Mouse (Mus musculus): ENCODE measurements around the gene Myom3. TPM values are rescaled to one million over a fixed set of nuclear protein-coding genes. Genes with fewer than 3 reads are reported as not detected.

Gene Myom3
- polyA plus RNA-seq, 1 experiment, result 0.26 TPM

DNA sequence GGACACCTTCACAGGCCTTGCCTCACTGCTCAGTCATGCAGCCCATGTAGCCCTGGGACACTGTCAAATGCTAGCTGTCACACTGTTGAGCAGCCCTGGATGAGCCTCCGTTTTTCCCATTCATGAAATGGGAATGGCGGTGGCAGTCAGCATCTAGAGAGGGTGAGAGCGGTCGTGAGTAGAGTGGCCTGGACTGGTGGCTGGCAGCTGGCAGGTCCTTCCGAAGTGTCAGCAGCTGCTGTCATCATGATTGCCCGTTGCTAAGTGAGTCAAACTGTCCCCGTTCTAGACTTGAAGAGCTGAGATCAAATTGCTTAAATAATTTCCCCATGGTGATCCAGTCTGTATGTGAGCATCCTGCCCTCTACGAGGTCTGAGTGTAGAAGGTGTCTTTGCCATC is 28.6 kb upstream of the Myom3 start:
- no peak overlapping the region for H3K4me3 ChIP-seq (replicated peaks; ENCODE audit: insufficient read depth, low read depth, low read length)
- peaks cover 18% of the 10 kb centered on the region for H3K4me1 ChIP-seq (ENCODE audit: control insufficient read depth, insufficient read depth, low read length)
- no peak for TF ChIP-seq CTCF (IDR thresholded peaks at IDR 0.05; ENCODE audit: borderline replicate concordance, insufficient read depth, low read depth, low read length)
- no peak for TF ChIP-seq POLR2A (IDR thresholded peaks at IDR 0.05; ENCODE audit: borderline replicate concordance, insufficient read depth, low read length)
- WGBS, result 73% methylated on average over 8 of the region's 8 CpGs
- no peaks in the 10 kb centered on the region for H3K27me3 ChIP-seq (ENCODE audit: control insufficient read depth, insufficient read depth, low read length)
- no peak for DNase-seq
- H3K27ac ChIP-seq (ENCODE audit: insufficient read depth, low read length), result no peak overlapping the region

- no peak overlapping the region for H3K27ac ChIP-seq (ENCODE audit: insufficient read depth, low read length)
- WGBS, result 94% methylated on average over 14 of the region's 14 CpGs
- H3K27me3 ChIP-seq (ENCODE audit: control insufficient read depth, insufficient read depth, low read length), result no peaks in the 10 kb centered on the region
- no peak for DNase-seq
- TF ChIP-seq CTCF (IDR thresholded peaks at IDR 0.05; ENCODE audit: borderline replicate concordance, insufficient read depth, low read depth, low read length) (no peak), POLR2A (IDR thresholded peaks at IDR 0.05; ENCODE audit: borderline replicate concordance, insufficient read depth, low read length) (no peak)
- H3K4me3 ChIP-seq (replicated peaks; ENCODE audit: insufficient read depth, low read depth, low read length), result no peak overlapping the region
- peaks cover 16% of the 10 kb centered on the region for H3K4me1 ChIP-seq (ENCODE audit: control insufficient read depth, insufficient read depth, low read length)
These were observed 25.6 kb upstream of the Myom3 start for GRCm38 (mm10) chr4:135733901-135734300.

DNA sequence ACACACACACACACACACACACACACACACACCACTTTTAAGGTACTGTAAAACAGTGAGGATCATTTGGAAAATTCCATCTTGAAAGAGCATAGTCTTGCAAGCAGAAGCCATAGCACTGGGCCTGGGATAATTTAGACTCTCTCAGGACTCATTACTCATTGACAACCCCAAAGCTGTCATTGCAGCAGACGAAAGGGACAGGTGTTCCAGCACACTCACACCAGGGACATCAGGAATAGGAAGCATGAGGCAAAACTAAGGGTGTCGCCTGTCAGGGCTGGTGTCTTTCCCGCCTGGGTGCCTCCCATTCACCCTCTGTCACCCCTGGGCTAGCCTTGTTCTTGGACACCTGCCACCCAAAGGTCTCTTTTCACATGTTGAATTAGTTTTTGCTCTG is 22.6 kb upstream of the Myom3 start:
- H3K27me3 ChIP-seq (ENCODE audit: control insufficient read depth, insufficient read depth, low read length), result no peaks in the 10 kb centered on the region
- 88% methylated on average over 3 of the region's 3 CpGs for WGBS
- H3K4me1 ChIP-seq (ENCODE audit: control insufficient read depth, insufficient read depth, low read length), result peaks cover 6% of the 10 kb centered on the region
- TF ChIP-seq POLR2A (IDR thresholded peaks at IDR 0.05; ENCODE audit: borderline replicate concordance, insufficient read depth, low read length) (no peak), CTCF (IDR thresholded peaks at IDR 0.05; ENCODE audit: borderline replicate concordance, insufficient read depth, low read depth, low read length) (no peak)
- H3K27ac ChIP-seq (ENCODE audit: insufficient read depth, low read length), result no peak overlapping the region
- H3K4me3 ChIP-seq (replicated peaks; ENCODE audit: insufficient read depth, low read depth, low read length), result no peak overlapping the region
- no peak for DNase-seq

DNA sequence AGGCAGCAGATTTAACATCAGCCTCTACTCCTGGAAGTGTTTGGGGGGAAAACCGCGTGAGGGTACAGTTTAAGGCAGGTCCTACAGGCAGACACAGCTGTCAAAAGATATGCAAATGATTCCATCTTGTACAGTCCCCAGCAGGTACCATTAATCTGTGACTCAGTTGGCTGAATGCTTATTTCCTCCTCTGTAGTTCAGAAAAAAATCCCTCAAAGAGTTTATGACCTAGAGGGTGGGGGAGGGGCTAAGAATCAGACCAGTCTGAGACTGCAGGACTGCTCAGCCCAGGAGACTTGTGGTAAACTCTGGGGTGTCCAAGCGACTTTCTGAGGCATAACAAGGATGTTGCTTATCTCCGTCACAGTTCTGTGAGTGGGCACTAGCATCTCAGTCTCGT is 21.3 kb upstream of the Myom3 start:
- no peak for TF ChIP-seq POLR2A (IDR thresholded peaks at IDR 0.05; ENCODE audit: borderline replicate concordance, insufficient read depth, low read length)
- TF ChIP-seq CTCF (IDR thresholded peaks at IDR 0.05; ENCODE audit: borderline replicate concordance, insufficient read depth, low read depth, low read length), result no peak
- no peak for DNase-seq
- 83% methylated on average over 5 of the region's 5 CpGs for WGBS
- Histone ChIP-seq H3K27ac (ENCODE audit: insufficient read depth, low read length) (no peak overlapping the region), H3K27me3 (ENCODE audit: control insufficient read depth, insufficient read depth, low read length) (no peaks in the 10 kb centered on the region), H3K4me1 (ENCODE audit: control insufficient read depth, insufficient read depth, low read length) (peaks cover 6% of the 10 kb centered on the region), H3K4me3 (replicated peaks; ENCODE audit: insufficient read depth, low read depth, low read length) (no peak overlapping the region)

- no peak for DNase-seq
- no peak for TF ChIP-seq CTCF (IDR thresholded peaks at IDR 0.05; ENCODE audit: borderline replicate concordance, insufficient read depth, low read depth, low read length)
- TF ChIP-seq POLR2A (IDR thresholded peaks at IDR 0.05; ENCODE audit: borderline replicate concordance, insufficient read depth, low read length), result no peak
- WGBS, result 84% methylated on average over 7 of the region's 7 CpGs
- Histone ChIP-seq H3K27ac (ENCODE audit: insufficient read depth, low read length) (no peak overlapping the region), H3K4me3 (replicated peaks; ENCODE audit: insufficient read depth, low read depth, low read length) (no peak overlapping the region), H3K4me1 (ENCODE audit: control insufficient read depth, insufficient read depth, low read length) (peaks cover 6% of the 10 kb centered on the region), H3K27me3 (ENCODE audit: control insufficient read depth, insufficient read depth, low read length) (no peaks in the 10 kb centered on the region)
These were observed 20.4 kb upstream of the Myom3 start for GRCm38 (mm10) chr4:135739148-135739547.

DNA sequence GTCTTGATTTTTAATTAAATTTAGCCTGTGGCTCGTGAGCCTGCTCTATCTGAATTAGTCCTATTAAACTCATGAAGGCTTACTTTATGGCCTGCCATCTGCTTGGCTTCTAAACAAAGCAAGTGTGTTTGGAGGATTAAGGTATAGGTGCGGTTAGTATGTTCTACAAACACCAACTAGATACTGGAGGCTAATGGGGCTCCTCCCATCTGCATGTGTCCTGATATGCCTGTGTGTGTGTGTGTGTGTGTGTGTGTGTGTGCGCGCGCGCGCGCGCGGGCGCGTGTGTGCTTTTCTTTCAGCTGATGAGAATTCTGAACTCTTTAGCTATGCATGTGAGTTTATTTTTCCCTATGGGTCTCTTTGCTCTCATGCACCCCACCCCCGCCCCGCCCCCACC is 19.8 kb upstream of the Myom3 start:
- no peak for DNase-seq
- peaks cover 6% of the 10 kb centered on the region for H3K4me1 ChIP-seq (ENCODE audit: control insufficient read depth, insufficient read depth, low read length)
- WGBS, result 93% methylated on average over 14 of the region's 14 CpGs
- H3K4me3 ChIP-seq (replicated peaks; ENCODE audit: insufficient read depth, low read depth, low read length), result no peak overlapping the region
- no peak for TF ChIP-seq POLR2A (IDR thresholded peaks at IDR 0.05; ENCODE audit: borderline replicate concordance, insufficient read depth, low read length)
- TF ChIP-seq CTCF (IDR thresholded peaks at IDR 0.05; ENCODE audit: borderline replicate concordance, insufficient read depth, low read depth, low read length), result no peak
- H3K27me3 ChIP-seq (ENCODE audit: control insufficient read depth, insufficient read depth, low read length), result no peaks in the 10 kb centered on the region
- H3K27ac ChIP-seq (ENCODE audit: insufficient read depth, low read length), result no peak overlapping the region

DNA sequence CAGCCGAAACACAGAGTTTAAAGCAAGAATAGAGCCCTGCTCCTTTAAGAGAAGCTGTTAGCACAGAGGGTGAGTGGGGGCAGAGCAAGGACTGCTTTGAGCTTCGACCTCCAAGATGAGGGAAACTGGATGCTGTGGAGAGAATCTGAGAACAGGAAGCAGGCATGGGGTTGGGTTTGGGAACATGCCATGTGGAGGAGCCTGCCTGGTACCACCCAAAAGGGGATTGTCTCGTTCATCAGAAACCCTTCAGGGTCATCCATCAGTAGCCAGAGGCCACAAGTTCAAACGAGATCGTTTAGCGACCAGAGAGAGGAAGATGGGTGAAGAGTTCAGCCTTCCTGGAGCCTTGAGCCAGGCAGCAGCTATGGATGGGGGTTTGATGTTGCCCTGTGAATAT is 16.0 kb upstream of the Myom3 start:
- Histone ChIP-seq H3K4me1 (ENCODE audit: control insufficient read depth, insufficient read depth, low read length) (no peaks in the 10 kb centered on the region), H3K27ac (ENCODE audit: insufficient read depth, low read length) (no peak overlapping the region), H3K4me3 (replicated peaks; ENCODE audit: insufficient read depth, low read depth, low read length) (no peak overlapping the region), H3K27me3 (ENCODE audit: control insufficient read depth, insufficient read depth, low read length) (no peaks in the 10 kb centered on the region)
- 55% methylated on average over 6 of the region's 6 CpGs for WGBS
- DNase-seq, result no peak
- TF ChIP-seq CTCF (IDR thresholded peaks at IDR 0.05; ENCODE audit: borderline replicate concordance, insufficient read depth, low read depth, low read length) (no peak), POLR2A (IDR thresholded peaks at IDR 0.05; ENCODE audit: borderline replicate concordance, insufficient read depth, low read length) (no peak)

GRCm38 (mm10) chr4:135744726-135745448 is 14.6 kb upstream of the Myom3 start:
- Histone ChIP-seq H3K4me3 (replicated peaks; ENCODE audit: insufficient read depth, low read depth, low read length) (no peak overlapping the region), H3K27ac (ENCODE audit: insufficient read depth, low read length) (no peak overlapping the region), H3K4me1 (ENCODE audit: control insufficient read depth, insufficient read depth, low read length) (no peaks in the 10 kb centered on the region), H3K27me3 (ENCODE audit: control insufficient read depth, insufficient read depth, low read length) (no peaks in the 10 kb centered on the region)
- DNase-seq, result no peak
- TF ChIP-seq POLR2A (IDR thresholded peaks at IDR 0.05; ENCODE audit: borderline replicate concordance, insufficient read depth, low read length), result no peak
- 47% methylated on average over 16 of the region's 16 CpGs for WGBS
